8 mouse cellular contexts compared by ENCODE assay signal in the genomic region with DNA sequence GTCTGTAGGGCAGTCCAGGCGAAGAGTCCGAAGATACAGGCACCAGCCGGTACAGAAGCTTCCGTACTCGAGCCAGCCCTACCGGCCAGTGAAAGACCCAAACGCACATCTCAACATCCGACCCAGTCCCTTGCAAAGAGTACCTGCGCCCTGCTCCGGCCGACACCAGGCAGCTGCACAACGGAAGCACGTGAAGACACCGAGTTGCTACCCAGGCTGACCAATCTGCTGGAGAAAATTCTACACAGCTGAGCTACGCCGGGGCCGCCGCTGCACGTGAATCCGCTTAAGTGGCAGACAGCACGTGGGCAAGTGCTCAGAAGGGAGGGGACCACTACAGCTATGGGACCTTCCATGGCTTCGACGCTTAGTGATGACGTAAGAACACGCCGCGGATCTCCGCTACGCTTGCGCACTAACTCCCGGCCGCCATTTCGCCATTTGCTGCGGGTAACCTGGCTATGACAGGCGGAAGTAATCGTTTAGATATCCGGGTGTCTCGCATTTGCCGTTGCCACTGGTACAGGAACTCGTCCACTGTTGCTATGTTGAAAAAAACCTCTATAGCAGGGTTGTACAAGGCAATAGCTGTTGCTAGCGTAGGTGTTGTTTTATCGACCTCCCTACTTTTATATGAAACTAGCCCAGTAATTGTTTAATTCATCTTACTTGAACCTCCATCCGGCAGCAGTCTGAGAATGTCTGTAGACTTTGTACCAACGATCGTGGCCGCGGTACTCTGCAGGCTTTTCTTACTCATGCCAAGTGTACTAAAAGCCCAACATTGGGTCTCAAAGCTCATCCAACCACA. TPM values are rescaled to one million over a fixed set of nuclear protein-coding genes. Genes with fewer than 3 reads are reported as not detected.
DNase-seq lines count a peak whose midpoint lies in the region; ATAC-seq lines count a peak whose summit lies in the region.

A gene (minus strand): TSS at position 365 of the 811 bp plus-strand sequence.

- H3K27ac ChIP-seq in hindbrain, embryonic 14.5 days, result peak within 1 kb of the TSS; percentile 79

- peak within 1 kb of the TSS; percentile 60 for H3K9ac ChIP-seq in hindbrain, embryonic 14.5 days

- H3K4me1 ChIP-seq in hindbrain, embryonic 14.5 days (replicated peaks; ENCODE audit: control insufficient read depth, insufficient read depth, low read length), result peaks cover 7% of the 10 kb centered on the region

- peak within 1 kb of the TSS; percentile 54 for H3K4me3 ChIP-seq in hindbrain, embryonic 14.5 days (replicated peaks; ENCODE audit: low read length)

- peak; percentile 98 for DNase-seq in R1 (ENCODE audit: low read depth, low spot score)
- peak; percentile 99 for DNase-seq in cerebellum, postnatal 25 days
- DNase-seq in frontal cortex, postnatal 25 days (ENCODE audit: low spot score in 2 of 2), result peak; percentile 99
- peak; percentile 100 for DNase-seq in hindbrain, embryonic 14.5 days (ENCODE audit: low spot score)
- peak; percentile 98 to 99 for DNase-seq in layer of hippocampus, postnatal 36 days
- peak; percentile 99 for DNase-seq in lung, postnatal 36 days
- DNase-seq in retina, postnatal 1 day, result peak; percentile 99
- peak; percentile 89 to 96 for DNase-seq in urinary bladder, adult 18-20 months (ENCODE audit: low spot score in 2 of 2)

- no peaks in the 10 kb centered on the region for H3K27me3 ChIP-seq in hindbrain, embryonic 14.5 days (ENCODE audit: control insufficient read depth, insufficient read depth, low read length)

- ATAC-seq in hindbrain, embryonic 14.5 days (ENCODE audit: low FRiP score), result peak; percentile 97

- peak within 1 kb of the TSS; percentile 89 for H3K4me2 ChIP-seq in hindbrain, embryonic 14.5 days (replicated peaks)

- H3K36me3 ChIP-seq in hindbrain, embryonic 14.5 days (replicated peaks; ENCODE audit: control insufficient read depth, insufficient read depth), result peaks cover 39% of the 10 kb centered on the region

- under 1% methylated on average over 47 of the region's 47 CpGs for WGBS in hindbrain, embryonic 14.5 days

- no peaks in the 10 kb centered on the region for H3K9me3 ChIP-seq in hindbrain, embryonic 14.5 days (ENCODE audit: control insufficient read depth, low read length)

RNA-seq across cellular contexts. Expression of the gene that starts here (rescaled TPM):
- polyA plus RNA-seq in hindbrain, embryonic 14.5 days (2014; fragmentation: Nextera tagmentation; extraction: Ambion mirVana), result 17.6 and 18.3 TPM in 2 replicates
- 10 to 100 TPM; 37.0 to 37.6 TPM for total RNA-seq in layer of hippocampus, postnatal 36 days (2021)

Comparison
In these comparisons a context has a peak if more than half of its experiments do, and no peak if none do; other contexts are left out.
1. Peak in every context shown above with its lines: DNase-seq, ATAC-seq, H3K4me3 ChIP-seq and H3K27ac ChIP-seq.